Mouse (Mus musculus) adrenal gland, postnatal 14 days (tissue): Measurements from ENCODE around the gene Naa16. TPM values are rescaled to one million over a fixed set of nuclear protein-coding genes. Genes with fewer than 3 reads are reported as not detected.
"Not testable (repeated sequence)": the region's sequence is repeated elsewhere in the genome, so short reads cannot be mapped to it uniquely, and the experiment has no call there.

Experiments used
- DNase-seq: peaks from one replicate; pipeline ENCODE4 v3.0.0; 2021; ENCODE audit warnings: mixed read lengths
- long read RNA-seq, 2 experiments: library from polyadenylated mRNA; stranded (forward); transcript quantifications; one replicate each; pipeline ENCODE4 v2.0.0; 2021
- total RNA-seq: library from RNA; stranded (reverse); gene quantifications from 2 replicates; pipeline ENCODE4 v1.2.3, GENCODE M21; 2021

The Naa16 gene
- total RNA-seq = 22.5 and 22.9 TPM in 2 replicates
- long read RNA-seq, experiment 1, full-length matches to known transcripts = 6 of 13 reads
- long read RNA-seq, experiment 1, partial matches to known transcripts = 1 of 13 reads
- long read RNA-seq, experiment 1, other reads (novel, unspliced or antisense) = 6 of 13 reads
- long read RNA-seq, experiment 2, partial matches to known transcripts = 1 of 6 reads
- long read RNA-seq, experiment 2, other reads (novel, unspliced or antisense) = 5 of 6 reads

DNA sequence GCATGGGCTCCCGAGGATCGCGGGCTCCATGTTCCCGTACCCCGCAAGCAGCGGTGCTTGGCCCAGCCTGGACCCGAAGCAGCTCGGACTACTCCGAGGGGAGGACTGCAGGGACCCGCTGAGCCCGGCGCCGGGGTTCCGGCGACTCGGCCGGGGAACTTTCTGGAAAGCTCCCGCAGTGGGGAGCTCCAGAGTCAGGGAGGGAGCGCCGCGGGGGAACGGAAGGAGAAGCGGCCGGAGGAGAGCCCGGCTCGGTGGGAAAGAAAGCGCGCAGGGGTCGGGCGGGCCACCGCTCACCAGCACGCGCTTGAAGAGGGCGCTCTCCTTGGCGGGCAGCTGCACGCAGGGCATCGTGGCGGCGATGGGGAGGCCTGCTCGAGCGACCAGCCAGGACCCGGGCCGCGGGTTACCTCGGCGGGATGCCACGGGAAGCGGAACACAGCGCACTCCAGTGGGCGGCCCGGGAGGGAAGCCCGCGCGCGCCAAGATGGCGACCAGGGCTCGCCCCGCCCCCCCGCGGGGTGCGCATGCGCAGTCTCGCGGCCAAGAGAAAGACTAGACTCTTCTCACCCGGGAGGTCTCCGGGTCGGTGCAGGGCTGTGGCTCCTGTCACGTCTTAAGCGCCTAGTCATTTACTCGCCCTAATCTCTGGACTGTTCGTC lies at the start of gene Naa16:
Naa16 (minus strand) TSS at position 514 of the 662 bp plus-strand sequence.
- peak; percentile 98 for DNase-seq

DNA sequence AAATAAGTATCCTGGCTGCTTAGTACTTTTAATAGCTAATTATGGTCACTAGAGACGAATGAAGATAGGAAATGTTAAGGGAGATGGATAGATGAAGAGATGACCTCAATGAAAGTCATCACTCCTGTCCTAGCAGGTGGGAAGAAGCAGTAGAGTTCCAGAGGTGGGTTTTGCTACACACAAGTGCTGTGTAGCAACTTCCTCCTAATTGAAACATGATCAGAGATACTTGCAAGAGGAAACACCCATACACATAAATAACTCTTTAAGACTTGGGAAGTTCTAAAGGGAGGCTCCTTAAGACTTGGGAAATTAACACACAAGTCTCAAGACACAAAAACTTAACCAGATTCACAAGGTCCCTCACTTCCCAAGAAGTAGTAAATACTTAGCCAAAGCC lies 43.5 kb upstream of the Naa16 start:
- no peak for DNase-seq

DNA sequence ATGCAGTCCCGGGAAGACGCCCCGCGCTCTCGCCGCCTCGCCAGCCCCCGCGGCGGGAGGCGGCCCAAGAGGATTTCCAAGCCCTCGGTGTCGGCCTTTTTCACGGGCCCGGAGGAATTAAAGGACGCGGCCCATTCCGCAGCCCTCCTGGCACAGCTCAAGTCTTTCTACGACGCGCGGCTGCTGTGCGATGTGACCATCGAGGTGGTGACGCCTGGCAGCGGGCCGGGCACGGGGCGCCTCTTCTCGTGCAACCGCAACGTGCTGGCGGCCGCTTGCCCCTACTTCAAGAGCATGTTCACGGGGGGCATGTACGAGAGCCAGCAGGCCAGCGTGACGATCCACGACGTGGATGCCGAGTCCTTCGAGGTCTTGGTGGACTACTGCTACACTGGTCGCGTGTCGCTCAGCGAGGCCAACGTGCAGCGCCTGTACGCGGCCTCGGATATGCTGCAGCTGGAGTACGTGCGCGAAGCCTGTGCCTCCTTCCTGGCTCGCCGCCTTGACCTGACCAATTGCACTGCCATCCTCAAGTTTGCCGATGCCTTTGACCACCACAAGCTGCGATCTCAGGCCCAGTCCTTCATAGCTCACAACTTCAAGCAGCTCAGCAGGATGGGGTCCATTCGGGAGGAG lies 36.3 kb upstream of the Naa16 start:
- not testable (repeated sequence) for DNase-seq

DNA sequence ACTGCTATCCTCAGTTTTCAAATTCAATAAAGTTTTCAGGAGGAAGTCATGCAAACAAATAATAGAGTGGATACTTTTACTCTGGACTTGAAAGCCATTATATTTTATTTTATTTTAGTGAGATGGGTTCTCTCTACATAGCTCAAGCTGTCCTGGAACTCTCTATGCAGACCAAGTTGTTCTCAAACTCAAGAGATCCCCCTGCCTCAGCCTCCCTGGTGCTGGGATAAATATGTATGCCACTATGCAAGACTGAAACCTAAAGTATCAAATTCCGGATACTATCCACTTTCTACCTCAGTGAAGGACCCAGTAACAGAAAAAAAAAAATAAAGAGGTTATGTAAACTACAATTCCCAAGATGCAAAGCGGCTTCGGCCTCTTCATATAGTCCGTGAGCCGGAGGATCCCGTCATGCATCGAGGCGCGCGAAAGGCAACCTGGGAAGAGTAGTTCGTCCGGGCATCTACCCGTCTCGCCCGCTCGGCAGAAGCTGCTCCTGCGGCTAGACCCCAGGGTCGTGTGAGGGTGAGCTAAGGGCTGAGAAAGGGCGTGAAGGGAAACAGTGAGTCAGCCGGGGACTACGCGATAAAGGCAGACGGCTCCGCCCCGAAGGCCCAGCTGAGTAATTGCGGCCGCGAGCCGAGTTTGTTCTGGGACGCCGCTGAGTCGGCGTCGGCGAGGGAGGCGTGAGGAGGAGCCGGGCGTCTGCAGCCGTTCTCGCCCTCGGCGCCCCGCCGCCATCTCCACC lies 35.6 kb upstream of the Naa16 start, which contains the start of gene Kbtbd7:
Kbtbd7 (plus strand) TSS at position 533 of the 751 bp plus-strand sequence.
- DNase-seq = peak; percentile 96

DNA sequence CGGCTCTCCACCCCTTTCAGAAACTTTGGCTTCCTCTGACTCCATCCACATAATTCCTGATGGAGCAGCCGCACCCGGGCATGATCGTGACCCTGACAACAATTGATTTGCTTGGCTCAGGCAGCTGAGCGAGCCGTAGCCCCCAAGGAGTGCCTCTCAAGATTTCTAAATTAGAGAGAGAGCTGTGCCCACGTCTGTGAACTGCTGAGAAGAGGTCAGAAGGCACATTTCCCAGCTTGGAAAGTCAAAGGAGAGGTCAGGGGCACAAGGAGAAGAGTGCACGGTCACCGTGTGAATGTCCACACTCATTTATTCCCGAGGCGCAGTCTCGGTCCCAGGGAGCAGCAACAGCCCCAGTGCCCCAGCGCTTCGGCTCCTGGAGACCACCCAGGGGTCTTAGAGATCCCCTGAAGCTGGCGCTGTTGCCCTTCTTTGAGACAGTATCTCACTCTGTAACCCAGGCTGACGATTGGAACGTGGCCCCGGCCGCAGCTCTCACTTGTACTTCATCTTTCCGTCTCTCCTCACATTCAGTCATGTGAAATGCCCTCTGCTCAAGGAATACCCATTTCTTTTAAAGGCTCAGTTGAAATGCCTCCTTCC lies 29.6 kb upstream of the Naa16 start:
- no peak for DNase-seq

DNA sequence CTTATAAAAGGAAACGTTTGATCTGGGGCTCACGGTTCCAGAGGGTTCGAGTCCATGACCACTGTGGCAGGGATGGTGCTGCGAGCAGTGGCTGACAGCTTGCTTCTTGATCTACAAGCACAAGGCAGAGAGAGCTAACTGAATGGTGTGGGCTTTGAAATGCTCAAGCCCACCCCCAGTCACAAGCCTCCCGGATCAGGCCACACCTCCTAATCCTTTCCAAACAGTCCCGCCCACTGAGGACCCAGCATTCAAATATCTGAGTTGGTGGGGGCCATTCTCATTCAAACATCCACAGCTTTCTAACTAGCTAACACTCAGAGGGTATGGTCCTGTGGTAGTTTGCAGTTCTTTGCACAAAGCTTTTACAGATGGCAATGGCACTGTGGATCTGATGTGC lies 22.5 kb upstream of the Naa16 start:
- DNase-seq = no peak

DNA sequence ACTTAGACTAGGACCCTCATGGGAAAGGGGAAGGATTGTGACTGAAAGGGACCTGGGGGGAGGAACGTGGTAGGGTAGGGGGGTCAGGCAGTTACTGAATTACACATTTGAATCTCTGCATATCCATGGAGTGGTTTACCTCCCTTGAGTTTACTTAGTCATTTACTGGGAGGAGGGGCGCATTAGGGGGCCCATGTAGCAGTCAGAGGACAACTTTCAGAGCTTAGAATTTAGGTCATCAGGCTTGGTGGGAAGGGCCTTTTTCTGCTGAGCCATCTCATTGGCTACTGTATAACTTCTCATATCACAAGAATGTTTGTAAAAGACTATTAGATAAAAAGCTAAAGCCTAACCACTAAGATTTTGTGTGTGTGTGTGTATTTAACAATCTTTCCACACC lies 20.1 kb upstream of the Naa16 start:
- DNase-seq = peak; percentile 32

DNA sequence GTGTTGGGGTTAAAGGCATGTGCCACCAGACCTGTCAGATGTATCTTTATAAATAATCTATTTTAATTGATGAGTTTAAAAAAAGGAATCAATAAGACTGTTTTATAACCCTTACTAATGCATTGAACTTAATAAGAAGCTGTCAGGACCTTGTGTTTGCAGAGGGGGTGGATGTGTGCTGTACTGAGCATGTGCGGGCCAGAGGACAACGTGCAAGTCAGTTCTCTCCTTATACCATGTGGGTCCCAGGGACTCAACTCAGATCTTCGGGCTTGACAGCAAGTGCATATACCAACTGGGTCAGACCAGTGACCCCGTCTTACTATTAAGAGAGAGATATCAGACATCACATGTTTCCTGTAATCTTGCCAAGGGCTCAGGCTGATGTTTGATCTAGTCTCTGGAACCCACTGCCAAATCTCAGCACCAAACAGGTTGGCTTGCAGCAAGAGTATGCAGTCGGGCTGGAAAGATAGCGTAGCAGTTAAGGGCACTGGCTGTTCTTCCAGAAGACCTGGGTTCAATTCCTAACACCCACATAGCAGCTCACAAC lies 18.8 kb upstream of the Naa16 start:
- DNase-seq = no peak

DNA sequence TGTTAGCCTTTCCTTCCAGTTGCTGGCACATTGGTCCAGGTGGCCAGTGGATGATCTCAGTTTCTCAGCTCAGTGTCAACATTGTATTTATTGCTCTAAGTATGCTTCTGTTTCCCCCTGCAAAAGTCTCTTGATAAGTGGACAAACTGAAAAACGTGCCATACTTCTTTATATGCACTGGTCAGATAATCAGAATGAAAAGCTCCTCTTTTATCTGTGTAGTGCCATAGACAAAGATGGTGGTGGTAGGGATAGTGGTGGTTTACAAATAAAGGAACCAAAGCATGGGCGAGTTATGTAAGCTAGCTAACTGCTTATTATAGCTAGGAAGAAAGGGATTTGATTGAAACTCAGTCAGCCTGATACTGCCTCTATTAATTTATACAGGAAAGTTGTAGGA lies 17.1 kb upstream of the Naa16 start:
- DNase-seq = no peak

DNA sequence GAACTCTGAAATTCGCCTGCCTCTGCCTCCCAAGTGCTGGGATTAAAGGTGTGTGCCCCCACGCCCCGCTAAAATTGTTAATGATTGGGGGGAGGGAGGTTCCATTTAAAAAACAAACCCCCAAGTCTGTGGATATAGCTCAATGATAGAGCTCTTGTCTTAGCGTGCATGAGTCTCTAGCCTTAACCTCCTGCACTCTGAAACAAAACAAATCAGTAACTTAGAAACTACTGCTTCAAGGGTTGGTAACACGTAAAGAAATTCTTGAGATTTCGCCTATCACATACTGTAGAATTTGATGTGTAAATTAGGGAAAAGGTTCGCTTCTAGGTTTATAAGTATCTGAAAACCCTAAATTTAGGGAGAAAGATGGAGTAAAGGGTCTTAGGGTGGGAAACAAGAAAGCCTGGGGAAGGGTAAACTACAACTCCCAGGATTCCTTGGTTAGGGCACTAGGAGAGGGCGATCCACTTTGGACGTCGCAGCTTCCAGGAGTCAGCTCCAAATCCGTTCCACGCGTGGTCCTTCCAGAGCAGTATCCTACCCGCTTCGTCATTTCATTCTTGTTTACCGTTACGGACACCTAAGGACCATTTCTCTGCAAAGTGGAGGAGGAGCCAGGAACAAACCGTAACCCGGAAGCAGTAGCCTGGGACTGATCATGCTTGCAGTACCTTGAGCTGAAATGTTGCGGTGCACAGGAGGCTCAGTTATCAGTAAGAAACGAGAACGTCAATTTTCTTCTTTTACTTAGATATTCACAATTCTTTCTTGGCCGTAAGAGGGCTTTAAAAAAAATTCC lies 6.9 kb upstream of the Naa16 start, which contains the start of gene Mtrf1:
Mtrf1 (plus strand) TSS at position 452 of the 802 bp plus-strand sequence.
- peak; percentile 80 for DNase-seq

DNA sequence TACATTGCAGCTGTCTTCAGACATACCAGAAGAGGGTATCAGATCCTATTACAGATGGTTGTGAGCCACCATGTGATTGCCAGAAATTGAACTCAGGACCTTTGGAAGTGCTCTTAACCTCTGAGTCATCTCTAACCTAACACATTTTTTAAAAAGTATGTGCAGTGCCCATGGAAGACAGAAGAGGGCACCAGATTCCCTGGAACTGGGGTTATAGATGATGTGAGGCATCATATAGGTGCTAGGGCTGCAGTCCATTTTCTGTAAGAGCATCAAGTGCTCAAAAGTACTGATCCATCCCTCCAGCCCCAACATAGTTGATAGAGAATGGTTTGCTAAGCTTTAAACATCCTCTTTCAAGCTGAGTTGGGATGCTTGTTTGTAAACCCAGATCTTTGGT lies 4.0 kb upstream of the Naa16 start:
- peak; percentile 48 for DNase-seq

DNA sequence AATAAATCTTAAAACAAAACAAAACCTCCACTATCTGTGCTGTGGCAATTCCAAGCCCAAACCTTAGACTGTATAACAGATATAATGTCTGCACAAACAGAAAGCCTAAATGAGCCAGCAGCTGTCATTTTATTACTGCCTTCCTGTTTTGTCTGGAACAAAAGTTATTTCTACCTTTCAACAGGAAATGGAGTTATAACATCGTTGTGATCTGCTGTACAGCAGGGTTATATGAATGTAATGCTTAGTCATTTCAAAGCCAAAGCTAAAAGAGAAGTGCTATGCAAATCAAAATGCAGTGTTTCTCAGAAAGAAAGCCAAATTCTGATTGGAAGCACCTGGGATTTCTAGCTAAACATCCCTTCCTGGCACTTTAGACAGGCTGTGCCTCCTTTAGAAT lies 2.7 kb upstream of the Naa16 start:
- DNase-seq = no peak

DNA sequence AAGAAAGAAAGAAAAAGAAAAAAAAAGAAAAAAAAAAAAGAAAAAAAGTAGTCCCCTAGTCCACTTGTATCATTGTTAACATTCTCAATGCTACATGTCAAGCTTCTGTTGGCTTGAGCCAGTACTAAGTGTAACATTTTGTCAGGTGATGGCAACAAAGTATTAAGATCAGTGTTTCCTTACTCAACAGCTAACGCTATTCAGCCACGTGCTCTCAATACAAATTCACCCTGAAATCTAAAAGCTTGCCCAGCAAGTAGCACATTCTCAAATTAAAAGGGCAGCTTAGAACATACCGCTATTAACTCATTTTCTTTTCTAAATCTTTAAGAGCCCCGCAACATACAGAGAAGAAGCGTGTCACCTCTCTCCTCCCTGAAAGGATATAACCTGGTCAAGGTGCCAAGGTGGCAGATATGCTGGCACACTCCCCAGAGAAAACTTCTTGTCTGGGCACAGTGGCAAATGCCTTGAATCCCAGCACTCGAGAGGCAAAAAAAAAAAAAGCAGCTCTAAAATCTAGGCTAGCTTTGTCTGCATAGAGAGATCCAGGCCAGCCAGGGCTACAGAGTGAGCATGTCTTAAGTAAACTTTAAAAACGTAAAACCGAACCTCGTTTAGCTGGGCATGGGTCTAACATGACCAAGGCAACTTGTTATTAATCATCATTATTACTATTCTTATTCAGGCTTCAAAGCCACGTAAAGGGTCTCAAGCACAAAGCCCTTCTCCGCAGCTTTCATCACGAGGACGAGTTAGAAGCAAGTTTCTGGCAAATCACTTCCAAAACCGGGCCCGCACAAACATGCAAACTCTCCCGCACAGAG lies 927 bp downstream of the Naa16 start:
- peak; percentile 25 for DNase-seq

DNA sequence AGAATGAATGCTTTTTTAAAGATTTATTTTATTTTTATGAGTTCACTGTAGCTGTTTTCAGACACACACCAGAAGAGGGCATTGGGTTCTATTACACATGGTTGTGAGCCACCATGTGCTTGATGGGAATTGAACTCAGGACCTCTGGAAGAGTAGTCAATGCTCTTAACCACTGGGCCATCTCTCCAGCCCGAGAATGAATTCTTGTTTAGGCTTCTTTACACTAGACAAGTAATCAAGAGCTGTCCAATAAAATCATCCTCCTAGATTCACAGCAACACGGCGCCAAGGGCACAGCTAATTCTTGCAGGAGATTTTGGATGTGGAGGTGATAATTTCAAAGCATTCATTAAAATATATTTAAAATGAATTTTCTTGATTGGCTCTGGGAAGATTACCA lies 2.3 kb downstream of the Naa16 start:
- no peak for DNase-seq

DNA sequence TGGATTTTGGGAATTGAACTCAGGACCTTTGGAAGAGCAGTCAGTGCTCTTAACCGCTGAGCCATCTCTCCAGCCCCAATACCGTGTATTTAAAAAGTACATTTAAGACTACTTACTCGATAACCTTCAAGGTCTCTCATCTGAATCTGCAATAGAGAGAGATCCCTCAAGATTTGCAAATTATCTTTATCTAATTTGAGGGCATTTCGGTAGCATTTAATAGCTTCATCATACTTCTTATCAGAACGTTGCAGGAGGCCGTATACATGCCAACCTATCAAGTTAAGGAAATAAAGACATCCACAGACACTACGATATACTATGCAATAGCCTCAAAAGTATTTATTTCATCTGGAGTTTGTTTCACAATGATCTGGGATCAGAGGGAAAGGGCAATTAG lies 7.5 kb downstream of the Naa16 start:
- no peak for DNase-seq

DNA sequence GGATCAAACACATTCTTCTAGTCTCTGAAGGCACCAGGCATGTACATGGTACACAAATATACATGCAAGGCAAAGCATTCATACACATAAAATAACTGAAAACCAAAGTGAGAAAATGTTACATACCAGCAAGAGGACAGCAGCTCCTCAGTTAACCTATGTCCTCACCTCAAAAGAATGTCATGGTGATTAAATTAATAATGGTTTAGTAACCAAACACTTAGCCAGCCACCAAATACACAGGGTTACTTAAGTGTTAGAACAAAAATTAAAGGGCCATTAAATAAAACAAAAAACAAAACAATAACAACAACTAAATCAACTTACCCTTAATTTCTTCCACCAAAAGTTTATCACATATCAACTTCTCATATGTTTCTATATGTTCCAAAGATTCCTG lies 13.5 kb downstream of the Naa16 start:
- DNase-seq = no peak

DNA sequence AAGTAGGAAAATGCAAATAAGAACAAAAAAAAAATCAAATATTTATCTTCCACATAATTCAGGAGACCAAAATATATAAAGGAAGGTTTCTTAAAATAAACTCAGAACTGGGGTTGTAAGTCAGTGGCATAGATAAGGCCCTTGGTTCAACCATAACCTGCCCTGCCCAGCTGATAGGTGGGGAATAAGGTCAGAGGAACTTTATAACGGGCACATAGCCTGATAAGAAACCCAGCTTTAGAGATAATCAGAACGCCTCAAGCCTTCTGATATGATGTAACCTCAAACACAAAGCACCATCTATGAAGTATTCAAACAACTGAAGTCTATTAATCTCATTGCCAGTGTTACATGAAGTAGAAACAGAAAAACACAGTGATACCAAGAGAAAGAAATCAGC lies 32.5 kb downstream of the Naa16 start:
- DNase-seq = no peak

DNA sequence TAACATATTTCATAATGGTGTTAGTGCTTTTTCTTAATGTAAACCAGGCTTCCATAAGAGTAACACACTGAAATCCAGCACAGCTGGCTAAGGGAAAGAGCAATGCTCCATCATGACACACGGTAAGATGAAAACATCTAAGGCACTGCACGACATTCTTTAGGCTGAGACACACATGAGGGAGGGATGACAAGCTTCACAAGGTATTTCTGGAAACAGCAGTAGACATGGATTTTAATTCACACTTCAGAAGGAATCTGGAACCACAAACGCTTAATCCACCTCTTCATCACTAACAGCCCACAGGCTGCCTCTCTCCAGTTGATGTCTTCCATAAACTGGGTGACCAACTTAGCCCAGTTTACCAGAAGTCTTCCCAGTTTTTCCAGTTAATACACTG lies 44.2 kb downstream of the Naa16 start:
- DNase-seq = no peak

DNA sequence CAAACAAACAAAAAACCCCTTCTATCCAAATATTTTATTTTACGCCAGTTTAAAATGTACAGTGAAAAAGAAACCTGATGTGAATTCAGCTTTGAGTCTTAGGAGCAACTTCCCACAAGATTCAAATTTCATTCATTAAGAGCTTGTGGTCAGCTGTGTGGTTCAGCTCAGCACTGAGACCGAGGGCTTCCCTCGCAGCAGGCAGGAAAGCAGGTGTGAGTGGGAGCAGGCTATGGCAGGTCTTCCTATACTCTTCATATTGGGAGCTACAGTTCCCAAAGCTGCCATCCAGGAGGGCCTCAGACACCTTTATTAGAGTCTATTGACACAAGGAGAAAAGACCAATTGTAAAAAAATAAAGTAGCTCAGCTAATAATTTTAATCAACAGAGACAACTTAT lies 55.0 kb downstream of the Naa16 start:
- no peak for DNase-seq

DNA sequence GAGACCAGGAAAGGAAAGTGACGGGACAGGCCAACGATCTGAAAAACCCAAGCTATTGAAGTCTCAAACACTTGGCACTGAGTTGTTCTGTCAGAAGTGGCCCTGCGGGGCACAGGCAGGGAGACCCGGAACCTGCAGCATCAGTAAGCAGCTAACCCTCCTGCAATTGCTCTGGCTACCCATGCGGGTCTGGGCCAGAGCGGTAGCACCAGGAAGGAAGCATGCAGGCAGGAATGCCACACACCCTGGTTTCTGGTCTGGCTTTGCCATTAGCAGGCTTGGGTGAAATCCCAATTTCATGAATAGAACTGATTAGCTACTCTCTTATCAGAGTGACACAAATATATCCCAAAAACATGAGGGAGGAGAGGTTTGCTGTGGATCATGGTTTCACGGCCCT lies 58.6 kb downstream of the Naa16 start:
- no peak for DNase-seq
